Mouse (Mus musculus) CH12.LX (cell line): Measurements from ENCODE around the gene Prkci. TPM values are rescaled to one million over a fixed set of nuclear protein-coding genes. Genes with fewer than 3 reads are reported as not detected.

Source experiments
- DNase-seq: peaks from one replicate; pipeline ENCODE4 v3.0.0-alpha.2; 2013; ENCODE audit errors: extremely low read depth
- H3K27ac ChIP-seq: 2 replicates; pipeline ENCODE4 v1.5.1; 2012; ENCODE audit warnings: low read depth, mild to moderate bottlenecking, control low read depth, moderate library complexity; ENCODE audit not compliant: insufficient read depth
- H3K27me3 ChIP-seq: replicated peaks from 2 replicates; pipeline ENCODE3; 2012; ENCODE audit warnings: inconsistent platforms
- H3K36me3 ChIP-seq, 2 experiments: replicated peaks in 1 of 2; 2 replicates each; pipeline versions ENCODE3 to v1.6.1; 2012; ENCODE audit warnings: inconsistent platforms in 1 of 2, low read length in 1 of 2, mild to moderate bottlenecking in 1 of 2, mixed read lengths in 1 of 2, moderate library complexity in 1 of 2; ENCODE audit not compliant: control insufficient read depth in 1 of 2, insufficient read depth in 1 of 2
- H3K4me1 ChIP-seq, 2 experiments: 2 replicates each; pipeline ENCODE4 v1.6.1; 2012; ENCODE audit warnings: inconsistent platforms in 1 of 2, moderate library complexity in 1 of 2; ENCODE audit not compliant: insufficient read depth in 2 of 2, control insufficient read depth in 1 of 2
- H3K4me2 ChIP-seq: 2 replicates; pipeline ENCODE4 v1.6.1; 2012; ENCODE audit warnings: low read depth, mild to moderate bottlenecking, control low read depth; ENCODE audit not compliant: poor library complexity, insufficient read depth, severe bottlenecking
- H3K4me3 ChIP-seq, 3 experiments: fragments of 150-350 bp in 1 of 3; sonication (generic) in 1 of 3; replicated peaks in 1 of 3; 2 replicates each; pipeline versions ENCODE3 to v1.5.1; 2011 to 2012; ENCODE audit warnings: low read depth in 2 of 3, low read length in 2 of 3, mild to moderate bottlenecking in 2 of 3, moderate library complexity in 2 of 3, control low read depth in 1 of 3, improper control_type of control experiment in 1 of 3, inconsistent platforms in 1 of 3, mixed read lengths in 1 of 3; ENCODE audit not compliant: poor library complexity in 1 of 3
- H3K79me2 ChIP-seq: replicated peaks from 2 replicates; pipeline ENCODE4 v1.6.1; 2012; ENCODE audit warnings: mild to moderate bottlenecking, moderate library complexity; ENCODE audit not compliant: control insufficient read depth, poor library complexity, insufficient read depth, severe bottlenecking; ENCODE audit errors: extremely low read depth
- H3K9ac ChIP-seq: 2 replicates; pipeline ENCODE4 v1.6.1; 2012; ENCODE audit warnings: low read depth, mild to moderate bottlenecking, control low read depth, moderate library complexity; ENCODE audit not compliant: insufficient read depth
- H3K9me3 ChIP-seq: replicated peaks from 2 replicates; pipeline ENCODE3; 2012; ENCODE audit warnings: low read length, inconsistent platforms, mixed read lengths
- BHLHE40 ChIP-seq: IDR thresholded peaks from 2 replicates; pipeline ENCODE4 v1.6.1; 2011; ENCODE audit warnings: mild to moderate bottlenecking, low read depth, low read length, improper control_type of control experiment
- CHD2 ChIP-seq: IDR thresholded peaks from 2 replicates; pipeline ENCODE4 v1.6.1; 2011; ENCODE audit warnings: low read length, improper control_type of control experiment
- CTCF ChIP-seq, 2 experiments: IDR thresholded peaks in 1 of 2; conservative IDR thresholded peaks in 1 of 2; 2 replicates each; pipeline ENCODE4 v1.5.1; 2011 to 2012; ENCODE audit warnings: low read depth in 2 of 2, low read length in 2 of 2, improper control_type of control experiment in 1 of 2, inconsistent platforms in 1 of 2, mild to moderate bottlenecking in 1 of 2, moderate library complexity in 1 of 2
- ELF1 ChIP-seq: IDR thresholded peaks from 2 replicates; pipeline ENCODE4 v1.6.1; 2014; ENCODE audit warnings: low read depth, mild to moderate bottlenecking, inconsistent platforms, low read length, improper control_type of control experiment
- ETS1 ChIP-seq: conservative IDR thresholded peaks from 2 replicates; pipeline ENCODE4 v1.6.1; 2012; ENCODE audit warnings: low read depth, mild to moderate bottlenecking, inconsistent platforms, low read length, improper control_type of control experiment, moderate library complexity
- HCFC1 ChIP-seq: IDR thresholded peaks from 2 replicates; pipeline ENCODE4 v1.6.1; 2012; ENCODE audit warnings: low read depth, mild to moderate bottlenecking, inconsistent platforms, low read length, improper control_type of control experiment
- IRF4 ChIP-seq: IDR thresholded peaks from 2 replicates; pipeline ENCODE4 v1.6.1; 2014; ENCODE audit warnings: low read depth, mild to moderate bottlenecking, inconsistent platforms, low read length, improper control_type of control experiment
- JUND ChIP-seq: conservative IDR thresholded peaks from 2 replicates; pipeline ENCODE4 v1.6.1; 2011; ENCODE audit warnings: low read depth, low read length, improper control_type of control experiment
- KAT2A ChIP-seq: IDR thresholded peaks from 2 replicates; pipeline ENCODE4 v1.6.1; 2012; ENCODE audit warnings: low read length, improper control_type of control experiment, inconsistent platforms; ENCODE audit not compliant: insufficient replicate concordance
- MAFK ChIP-seq: IDR thresholded peaks from 2 replicates; pipeline ENCODE4 v1.6.1; 2011; ENCODE audit warnings: low read length, improper control_type of control experiment; ENCODE audit not compliant: insufficient replicate concordance
- MEF2A ChIP-seq: IDR thresholded peaks from 2 replicates; pipeline ENCODE4 v1.6.1; 2014; ENCODE audit warnings: low read depth, mild to moderate bottlenecking, inconsistent platforms, low read length, improper control_type of control experiment, borderline replicate concordance
- MXI1 ChIP-seq: IDR thresholded peaks from 2 replicates; pipeline ENCODE4 v1.6.1; 2011; ENCODE audit warnings: mild to moderate bottlenecking, low read depth, low read length, improper control_type of control experiment
- NELFE ChIP-seq: IDR thresholded peaks from 2 replicates; pipeline ENCODE4 v1.6.1; 2011; ENCODE audit warnings: low read depth, low read length, improper control_type of control experiment
- NRF1 ChIP-seq: IDR thresholded peaks from 2 replicates; pipeline ENCODE4 v1.6.1; 2014; ENCODE audit warnings: low read depth, mild to moderate bottlenecking, inconsistent platforms, low read length, improper control_type of control experiment, moderate library complexity
- POLR2AphosphoS2 ChIP-seq: IDR thresholded peaks from 2 replicates; pipeline ENCODE4 v1.6.1; 2011; ENCODE audit warnings: low read depth, low read length, improper control_type of control experiment
- SMC3 ChIP-seq: IDR thresholded peaks from 2 replicates; pipeline ENCODE4 v1.6.1; 2011; ENCODE audit warnings: low read depth, low read length, improper control_type of control experiment
- TBP ChIP-seq: conservative IDR thresholded peaks from 2 replicates; pipeline ENCODE4 v1.6.1; 2011; ENCODE audit warnings: low read depth, low read length, improper control_type of control experiment
- ZC3H11A ChIP-seq: IDR thresholded peaks from 2 replicates; pipeline ENCODE4 v1.6.1; 2012; ENCODE audit warnings: low read depth, mild to moderate bottlenecking, inconsistent platforms, low read length, improper control_type of control experiment
- ZKSCAN1 ChIP-seq: IDR thresholded peaks from 2 replicates; pipeline ENCODE4 v1.6.1; 2012; ENCODE audit warnings: low read depth, inconsistent platforms, low read length, improper control_type of control experiment, borderline replicate concordance
- dilution Hi-C: fragments of 300-500 bp; cut with MboI; formaldehyde crosslinking; loops from 2 replicates; pipeline ENCODE4 v1.14.3; 2020; ENCODE audit warnings: low sequenced_read_pairs; ENCODE audit not compliant: extremely low pct_unique_long_range_greater_than_20kb, extremely low pct_ligation_motif_present
- in situ Hi-C: fragments of 300-500 bp; cut with MboI; formaldehyde crosslinking; loops from 3 replicates; pipeline ENCODE4 v1.14.3; 2019; ENCODE audit warnings: low sequenced_read_pairs, low pct_ligation_motif_present, low pct_unique_long_range_greater_than_20kb, mixed read lengths
- polyA plus RNA-seq: library from polyadenylated mRNA; unstranded; fragments of >175 nt; gene quantifications from 2 replicates; pipeline ENCODE4 v1.2.1, GENCODE M21; 2012; ENCODE audit warnings: low read depth; ENCODE audit not compliant: insufficient read length
- total RNA-seq, 2 experiments: library from RNA; depleted of rRNA; stranded (reverse); fragments of 300-350 nt in 1 of 2; fragments of >200 nt in 1 of 2; gene quantifications; 2 replicates each; pipeline ENCODE4 v1.2.3; 2012 to 2014

Gene Prkci
- total and polyA plus RNA-seq, 3 experiments = 14.8 to 17.1 (median 16.7) TPM

- peaks cover 2% of the 10 kb centered on the region for H3K9me3 ChIP-seq
- H3K27me3 ChIP-seq = no peaks in the 10 kb centered on the region
- H3K79me2 ChIP-seq = no peaks in the 10 kb centered on the region
- H3K36me3 ChIP-seq = no peaks in the 10 kb centered on the region
- no peak for TF ChIP-seq HCFC1
- TF ChIP-seq ZKSCAN1 = no peak
- TF ChIP-seq ETS1 = no peak
- TF ChIP-seq ELF1 = no peak
- no peak for TF ChIP-seq CTCF (conservative IDR thresholded peaks at IDR 0.05 in 1 of 2, IDR thresholded peaks at IDR 0.05 in 1 of 2; ENCODE audit: low read depth in 2 of 2, low read length in 2 of 2)
- no peak for TF ChIP-seq SMC3
- H3K4me1 ChIP-seq = peaks cover 0 to 8% of the 10 kb centered on the region in 2 experiments; a peak in 1 of 4 replicates
- H3K9ac ChIP-seq = no peak overlapping the region
- no peak overlapping the region for H3K4me3 ChIP-seq
- no peak overlapping the region for H3K27ac ChIP-seq
- no peak for DNase-seq
- in situ Hi-C loops = loop anchor here (5.0 to 25.0 kb wide), 2 partner anchors 34 to 169 kb away; no protein-coding TSS in a partner anchor
- H3K4me2 ChIP-seq = no peak overlapping the region
- dilution Hi-C loops = no loop called here
These were observed 72.9 kb downstream of the Prkci start for GRCm38 (mm10) chr3:31068482-31068881.

- H3K9ac ChIP-seq = no peak overlapping the region
- DNase-seq = no peak
- peaks cover 0 to 8% of the 10 kb centered on the region in 2 experiments; a peak in 1 of 4 replicates for H3K4me1 ChIP-seq
- no peaks in the 10 kb centered on the region for H3K36me3 ChIP-seq
- no peak overlapping the region for H3K4me2 ChIP-seq
- dilution Hi-C loops (no loop called here), in situ Hi-C loops (loop anchor here (25.0 kb wide), 1 partner anchor 165 kb away; no protein-coding TSS in a partner anchor)
- H3K79me2 ChIP-seq = no peaks in the 10 kb centered on the region
- peaks cover 2% of the 10 kb centered on the region for H3K9me3 ChIP-seq
- H3K4me3 ChIP-seq = no peak overlapping the region
- no peaks in the 10 kb centered on the region for H3K27me3 ChIP-seq
- TF ChIP-seq MEF2A (no peak), MAFK (no peak), IRF4 (no peak), NELFE (no peak), MXI1 (no peak), POLR2AphosphoS2 (no peak), ZC3H11A (no peak), BHLHE40 (no peak), ELF1 (no peak), TBP (no peak), NRF1 (no peak), JUND (no peak), KAT2A (no peak), CHD2 (no peak), SMC3 (no peak)
- H3K27ac ChIP-seq = no peak overlapping the region
These were observed 76.3 kb downstream of the Prkci start for GRCm38 (mm10) chr3:31071804-31072203.
